Mouse (Mus musculus): ENCODE data around the gene Slc38a6.
A peak's percentile ranks its signal among the peaks of the same experiment; 100 is the strongest.

The Slc38a6 gene

DNA sequence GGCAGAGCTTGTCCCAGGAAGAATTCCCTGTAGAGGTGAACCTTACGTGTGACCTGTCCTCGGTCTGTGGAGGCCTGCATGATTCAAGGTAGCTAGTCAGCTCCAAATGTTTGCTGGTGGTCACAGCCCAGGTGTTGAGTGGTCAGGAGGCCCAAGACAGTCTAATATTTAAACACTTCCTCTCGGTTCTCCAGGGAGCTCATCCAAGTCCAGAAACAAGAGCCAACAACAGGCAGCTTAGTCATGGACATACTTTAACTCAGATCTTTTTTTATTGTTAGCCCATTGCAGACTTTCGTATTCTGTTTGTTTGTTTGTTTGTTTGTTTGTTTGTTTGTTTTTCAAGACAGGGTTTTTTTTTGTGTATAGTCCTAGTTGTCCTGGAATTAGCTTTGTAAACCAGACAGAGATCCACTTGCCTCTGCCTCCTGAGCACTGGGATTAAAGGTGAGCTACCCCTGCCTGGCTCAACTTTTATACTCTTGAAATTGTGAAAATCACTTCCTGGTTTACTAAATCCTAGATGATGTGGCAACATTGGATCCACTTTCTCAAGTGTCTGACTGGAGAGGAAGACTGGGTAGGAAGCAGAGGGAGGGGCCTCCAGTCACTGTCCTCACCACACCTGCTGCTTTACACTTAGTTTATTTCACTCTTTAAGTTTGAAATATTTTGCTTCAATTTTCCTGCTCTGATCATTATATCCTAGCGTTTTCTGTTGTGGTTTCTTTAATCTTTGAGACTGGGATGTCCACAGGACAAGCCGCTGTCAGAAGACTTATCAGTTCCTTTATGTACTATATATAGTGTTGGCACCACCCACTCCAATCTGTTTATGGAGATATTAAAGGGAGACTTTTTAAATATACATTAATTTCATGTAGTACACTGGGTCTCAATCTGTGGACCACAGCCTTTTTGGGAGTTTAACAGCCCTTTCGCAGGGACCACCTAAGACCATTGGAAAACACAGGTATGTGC is 31.4 kb downstream of the Slc38a6 start:
- no peak for DNase-seq (ENCODE audit: low read depth, low spot score)

DNA sequence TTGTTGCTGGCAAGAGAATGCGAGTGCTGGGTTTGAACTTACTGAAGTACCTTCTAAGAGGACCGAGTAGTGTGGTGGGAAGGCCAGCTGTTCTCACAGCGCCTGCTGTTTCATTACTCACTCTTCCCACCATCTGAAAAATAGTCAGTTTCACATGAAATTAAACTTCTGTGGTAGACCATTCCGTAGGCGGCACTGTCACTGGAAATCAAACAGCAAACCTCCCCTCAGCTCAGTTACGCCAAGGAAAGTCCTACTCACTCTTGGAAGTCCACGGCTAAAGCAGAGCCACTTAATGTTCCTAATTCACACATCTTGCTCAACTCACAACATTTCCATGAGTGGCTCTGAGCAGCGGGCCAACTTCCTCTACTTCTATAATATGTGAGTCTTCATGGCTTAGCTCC is 37.6 kb downstream of the Slc38a6 start:
- peak; percentile 23 for DNase-seq (ENCODE audit: low read depth, low spot score)

- peak; percentile 3 for DNase-seq (ENCODE audit: low read depth, low spot score)
These were observed 38.2 kb downstream of the Slc38a6 start for GRCm38 (mm10) chr12:73324742-73325141.

DNA sequence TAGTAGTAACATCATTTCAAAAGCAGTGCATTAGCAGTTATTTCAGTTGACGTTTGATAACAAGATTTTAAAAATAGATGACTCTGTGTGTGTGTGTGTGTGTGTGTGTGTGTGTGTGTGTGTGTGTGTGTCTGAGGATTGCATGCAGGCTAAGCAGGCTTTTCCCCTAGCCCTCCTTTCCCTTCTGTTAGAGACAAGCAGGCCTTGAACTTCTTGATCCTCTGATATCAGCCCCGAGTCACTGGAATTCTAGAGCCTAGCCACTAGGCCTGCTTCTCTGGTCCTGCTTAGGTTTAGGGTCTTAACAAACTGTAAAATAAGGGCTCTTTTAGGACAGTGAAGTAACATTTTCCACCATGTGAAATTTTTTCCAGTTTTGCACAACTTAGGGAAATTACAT is 38.6 kb downstream of the Slc38a6 start:
- DNase-seq (ENCODE audit: low read depth, low spot score), result no peak

- peak; percentile 13 for DNase-seq (ENCODE audit: low read depth, low spot score)
These were observed 39.0 kb downstream of the Slc38a6 start for GRCm38 (mm10) chr12:73325617-73326016.

DNA sequence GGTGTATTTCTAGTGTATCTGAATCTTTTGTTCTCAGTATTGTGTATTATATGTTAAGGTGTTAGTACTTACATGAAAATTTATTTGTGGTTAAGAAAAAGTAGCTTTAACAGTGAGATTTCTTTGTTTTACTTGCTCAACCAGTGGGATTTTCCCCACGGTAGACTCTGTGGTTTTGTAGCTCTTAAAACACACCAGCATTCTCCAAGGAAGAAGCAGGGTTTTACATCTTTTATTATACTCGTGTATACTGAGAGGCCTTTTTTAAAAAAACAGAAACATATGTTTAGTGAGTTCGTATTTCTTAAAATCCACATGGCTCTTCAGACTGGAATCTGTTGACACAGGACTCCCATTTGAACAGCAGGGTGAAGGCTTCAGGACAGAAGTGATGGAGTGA is 40.8 kb downstream of the Slc38a6 start:
- DNase-seq (ENCODE audit: low read depth, low spot score), result peak; percentile 10

DNA sequence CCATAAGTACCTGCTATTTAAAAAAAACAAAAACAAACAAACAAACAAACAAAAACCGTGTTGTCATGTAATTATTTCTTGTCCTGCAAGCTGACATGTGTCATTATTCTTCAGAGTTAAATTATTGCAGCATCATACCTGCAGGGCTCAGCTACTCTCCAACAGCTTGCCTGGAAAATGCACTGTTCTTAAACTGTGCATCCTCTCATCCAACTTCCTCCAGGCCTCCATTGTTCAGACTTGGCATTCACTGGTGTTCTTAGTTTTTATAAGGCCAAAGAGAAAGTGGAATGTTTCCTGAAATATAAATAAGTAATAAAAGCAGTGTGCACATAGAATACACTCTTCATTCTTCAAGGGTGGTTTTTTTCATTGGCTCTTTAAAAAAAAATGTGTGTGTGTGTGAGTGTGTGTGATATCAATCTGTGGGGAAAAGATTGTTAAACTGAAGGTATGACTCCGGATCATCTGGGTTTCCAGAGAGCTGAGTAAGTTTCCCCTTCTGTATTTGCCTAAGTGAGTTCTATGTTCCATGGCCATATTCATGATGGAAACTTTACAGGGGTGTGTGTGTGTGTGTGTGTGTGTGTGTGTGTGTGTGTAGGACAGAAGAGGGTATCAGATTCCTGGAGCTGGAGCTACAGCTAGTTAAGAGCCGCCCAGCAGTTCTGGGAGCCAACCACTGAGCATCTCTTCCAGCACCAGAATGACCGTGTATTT is 42.0 kb downstream of the Slc38a6 start:
- no peak for DNase-seq (ENCODE audit: low read depth, low spot score)

GRCm38 (mm10) chr12:73330236-73330635 is 43.7 kb downstream of the Slc38a6 start:
- DNase-seq (ENCODE audit: low read depth, low spot score), result no peak

DNA sequence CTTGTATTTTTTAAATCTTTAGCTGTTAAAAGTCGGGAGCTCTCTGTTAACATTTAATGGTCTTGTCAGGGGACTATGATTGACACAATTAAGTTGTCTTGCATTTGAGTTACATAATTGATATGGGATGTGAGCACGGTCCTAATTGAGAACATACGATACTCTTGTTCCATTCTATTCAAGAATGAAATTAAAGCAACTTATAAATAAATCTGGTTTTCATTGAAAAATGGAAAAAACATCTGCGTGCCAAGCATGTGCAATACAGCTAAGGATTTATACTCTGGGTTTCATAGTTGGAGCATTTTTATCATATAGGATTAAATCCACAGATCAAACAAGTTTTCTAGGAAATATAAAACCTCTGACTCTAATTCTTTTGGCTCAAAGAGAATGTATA is 46.1 kb downstream of the Slc38a6 start:
- DNase-seq (ENCODE audit: low read depth, low spot score), result no peak

DNA sequence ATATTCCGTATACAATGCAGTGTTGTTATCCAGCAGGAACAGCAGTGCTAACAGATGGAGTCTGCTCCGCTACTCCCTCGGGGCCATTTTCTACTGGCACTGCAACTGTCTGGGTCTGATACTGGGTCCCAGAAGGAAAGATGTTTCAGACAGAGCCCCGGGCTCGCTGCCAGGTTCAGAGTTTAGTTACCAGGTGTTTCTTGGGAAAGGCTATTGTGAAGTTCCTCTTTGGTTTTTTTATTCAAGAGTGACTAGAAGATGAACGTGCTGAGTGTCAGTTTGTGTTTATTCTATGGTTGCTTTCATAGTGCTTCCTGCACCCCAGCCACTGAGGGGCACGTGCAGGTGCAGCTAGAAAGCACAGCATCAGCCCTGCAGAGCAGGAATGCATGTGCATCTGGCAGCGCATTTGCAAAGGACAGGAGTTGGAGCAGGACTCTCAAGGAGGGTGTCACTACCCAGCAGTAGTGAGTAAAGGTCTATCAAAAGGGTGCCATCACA is 47.5 kb downstream of the Slc38a6 start:
- DNase-seq (ENCODE audit: low read depth, low spot score), result no peak

DNA sequence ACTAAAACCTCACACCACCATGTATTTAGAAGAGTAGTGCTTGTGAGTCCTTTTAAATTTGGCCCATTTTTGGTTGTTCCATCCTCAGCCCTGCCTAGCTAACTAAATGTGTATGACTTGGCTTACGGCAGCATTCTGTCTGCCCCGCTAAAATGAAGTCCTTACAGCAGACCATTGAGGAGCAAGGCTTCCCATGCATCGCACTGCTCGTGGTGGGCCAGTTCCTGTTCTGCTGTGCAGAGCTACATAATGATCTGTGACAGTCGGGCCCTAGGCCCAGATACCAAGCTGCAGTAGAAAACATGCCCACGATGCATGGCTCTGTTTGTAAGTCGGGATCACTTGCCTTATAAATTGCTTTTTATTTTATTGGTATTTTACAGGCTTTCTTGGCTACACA is 50.5 kb downstream of the Slc38a6 start:
- DNase-seq (ENCODE audit: low read depth, low spot score), result no peak

DNA sequence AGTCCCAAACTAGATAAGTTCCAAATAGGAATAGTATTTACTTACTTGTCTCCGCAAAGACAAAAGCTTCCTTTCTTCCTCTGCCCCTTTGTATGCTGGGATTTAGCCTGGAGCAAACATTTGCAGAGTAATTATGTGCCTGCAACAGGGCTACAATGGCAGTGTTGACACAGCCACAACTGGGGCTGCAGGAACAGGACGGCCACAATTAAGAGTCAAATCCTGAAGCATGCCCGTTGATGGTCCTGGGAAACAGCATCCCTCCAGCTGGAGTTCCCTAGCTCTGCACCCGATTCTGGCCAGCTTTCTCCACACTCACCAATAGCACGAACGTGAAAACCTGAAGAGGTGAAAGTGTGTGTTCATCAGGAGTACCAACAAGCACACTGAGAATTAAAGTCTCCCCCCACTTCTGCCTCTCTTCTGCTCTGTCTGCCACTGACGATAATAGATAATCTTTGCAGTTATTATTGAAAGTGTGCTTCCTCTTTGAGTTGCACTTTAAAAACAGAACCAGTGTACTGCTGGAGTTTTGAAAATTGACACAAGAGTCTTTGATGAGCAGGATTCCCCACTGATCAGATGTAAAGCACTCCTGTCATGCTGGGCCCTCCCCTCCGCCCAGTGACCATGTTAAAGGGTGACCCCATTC is 54.2 kb downstream of the Slc38a6 start:
- DNase-seq (ENCODE audit: low read depth, low spot score), result no peak

DNA sequence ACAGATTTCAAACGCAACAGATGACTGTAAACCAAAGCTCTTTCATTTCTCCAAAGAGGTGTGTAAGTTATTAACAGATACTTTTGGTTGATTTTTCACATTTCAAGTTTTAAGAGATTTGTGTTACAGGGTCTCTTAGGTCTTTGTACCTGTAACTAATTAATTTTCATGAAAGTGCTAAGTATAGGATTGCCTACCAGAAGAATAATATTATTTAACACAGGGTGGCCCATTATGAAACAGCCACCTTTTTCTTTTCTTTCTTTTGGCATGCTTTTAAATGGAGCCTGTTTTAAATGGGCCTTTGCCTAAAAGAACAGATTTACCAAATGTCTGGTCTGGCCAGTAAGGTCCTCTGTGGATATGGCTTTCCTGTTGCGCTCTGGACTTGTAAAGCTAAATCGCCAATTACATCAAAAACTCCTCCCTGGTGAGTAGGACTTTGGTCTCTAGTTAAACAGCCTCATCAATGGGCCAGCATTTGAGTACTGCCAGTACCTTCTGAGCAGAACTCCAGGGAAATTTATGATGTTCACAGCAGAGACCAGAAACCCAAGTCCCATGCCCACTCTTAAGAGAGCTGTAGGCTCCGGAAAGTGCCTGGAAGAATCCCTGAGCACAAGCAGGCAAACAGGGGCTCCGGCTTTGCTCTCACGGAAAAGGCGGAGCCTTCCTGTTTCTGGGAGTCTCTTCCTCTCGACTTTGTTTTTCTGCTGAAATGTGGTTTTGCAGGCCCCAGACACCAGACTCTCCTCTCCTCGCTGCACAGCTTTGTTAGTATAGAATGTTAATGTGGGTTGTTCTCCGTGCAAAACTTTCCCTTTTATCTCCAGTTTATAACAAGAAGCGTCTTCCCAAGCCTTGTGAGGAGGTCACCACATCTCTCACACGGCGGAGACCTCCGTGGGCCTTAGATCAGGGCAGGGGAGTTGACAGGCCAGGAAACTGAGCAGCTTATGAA is 55.4 kb downstream of the Slc38a6 start:
- DNase-seq (ENCODE audit: low read depth, low spot score), result peak; percentile 24

- no peak for DNase-seq (ENCODE audit: low read depth, low spot score)
These were observed 57.7 kb downstream of the Slc38a6 start for GRCm38 (mm10) chr12:73344300-73344699.

GRCm38 (mm10) chr12:73345157-73345556 is 58.6 kb downstream of the Slc38a6 start:
- no peak for DNase-seq (ENCODE audit: low read depth, low spot score)

DNA sequence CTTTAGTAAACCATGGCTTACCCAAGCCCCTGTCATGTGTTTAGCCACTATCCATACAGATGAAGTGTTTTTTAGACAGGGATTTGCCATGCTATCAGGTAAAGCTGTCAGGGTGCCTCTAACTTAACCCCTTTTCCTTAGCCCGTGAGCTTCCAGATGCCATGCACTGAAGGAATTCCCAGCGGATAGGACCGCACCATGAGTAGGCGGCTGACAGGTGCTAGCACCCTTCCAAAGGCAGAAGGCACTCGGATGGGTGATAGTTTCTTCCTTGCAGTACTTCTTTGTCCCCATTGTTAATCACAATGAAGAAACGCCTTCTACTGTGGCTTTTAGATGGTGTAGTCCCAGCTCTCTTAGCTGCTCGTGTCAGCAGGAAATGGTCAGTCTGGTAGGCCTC is 60.6 kb downstream of the Slc38a6 start:
- no peak for DNase-seq (ENCODE audit: low read depth, low spot score)

DNA sequence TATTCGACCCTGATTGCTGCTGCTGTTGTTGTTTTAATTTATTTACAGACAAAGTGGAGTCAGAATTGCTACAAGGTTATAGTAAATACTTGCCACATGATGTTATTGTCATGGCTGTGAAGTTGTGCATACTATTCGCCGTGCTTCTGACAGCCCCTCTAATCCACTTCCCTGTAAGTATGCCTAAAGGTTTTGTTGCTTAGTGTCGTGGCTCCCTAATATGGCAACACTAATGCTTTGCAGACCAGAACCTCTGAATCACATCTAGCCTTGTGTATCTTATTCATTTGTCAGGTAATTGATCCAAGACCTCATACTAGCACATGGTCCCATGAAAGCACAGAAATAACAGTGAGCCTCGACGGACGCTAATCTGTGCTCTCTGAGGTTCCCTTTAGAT is 63.9 kb downstream of the Slc38a6 start:
- DNase-seq (ENCODE audit: low read depth, low spot score), result no peak

GRCm38 (mm10) chr12:73350982-73351381 is 64.4 kb downstream of the Slc38a6 start:
- no peak for DNase-seq (ENCODE audit: low read depth, low spot score)

DNA sequence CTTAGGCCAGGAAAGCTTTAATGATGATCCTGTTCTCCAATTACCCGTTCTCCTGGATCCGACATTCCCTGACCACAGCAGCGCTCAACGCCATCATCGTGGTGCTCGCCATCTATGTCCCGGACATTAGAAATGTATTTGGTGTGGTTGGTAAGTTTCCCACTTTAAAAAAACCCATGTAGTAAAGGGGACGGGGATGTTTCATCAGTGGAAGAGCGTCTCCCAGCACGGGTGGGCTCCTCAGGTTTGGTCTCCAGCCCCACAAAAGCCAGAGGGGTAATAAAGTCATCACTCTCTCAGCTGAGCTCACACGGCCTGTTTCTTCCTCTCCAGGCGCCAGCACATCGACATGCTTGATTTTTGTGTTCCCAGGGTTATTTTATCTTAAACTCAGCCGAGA is 65.2 kb downstream of the Slc38a6 start:
- no peak for DNase-seq (ENCODE audit: low read depth, low spot score)

DNA sequence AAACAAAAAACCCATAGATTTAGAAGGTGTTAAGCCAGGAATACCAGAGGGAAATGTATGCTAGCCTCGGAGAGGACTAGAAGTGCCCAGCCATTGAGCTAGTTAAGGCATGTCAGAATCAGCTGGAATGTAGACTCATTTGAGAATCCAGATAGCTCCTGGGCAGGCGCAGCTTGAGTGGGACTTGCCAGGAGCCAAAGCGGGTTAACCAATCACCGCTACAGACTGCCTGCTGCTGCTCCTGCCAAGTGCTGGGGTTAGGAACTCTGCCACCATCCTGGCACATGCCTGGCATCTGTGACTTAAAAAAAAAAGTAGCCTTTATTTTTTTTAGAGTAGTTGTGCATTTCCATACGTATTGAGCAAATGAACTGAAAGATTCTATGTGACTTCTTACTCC is 66.8 kb downstream of the Slc38a6 start:
- no peak for DNase-seq (ENCODE audit: low read depth, low spot score)

- no peak for DNase-seq (ENCODE audit: low read depth, low spot score)
These were observed 67.9 kb downstream of the Slc38a6 start for GRCm38 (mm10) chr12:73354521-73354920.
